Mouse (Mus musculus) adrenal gland, adult 8-10 months (tissue): ENCODE measurements at regions not wholly inside any gene's neighbourhood (a gene's known extent, or its start where the extent isn't known, plus 50 kb on each side); places are given as distances from the start of the nearest gene placed in this dataset.

ENCODE experiments used
- DNase-seq: peaks from one replicate; pipeline ENCODE4 v3.0.0; 2022
- microRNA-seq, 2 experiments: library from miRNA; unstranded; fragments of <30 nt; microRNA quantifications; one replicate each; pipeline ENCODE4 v1.2.0; 2022

DNA sequence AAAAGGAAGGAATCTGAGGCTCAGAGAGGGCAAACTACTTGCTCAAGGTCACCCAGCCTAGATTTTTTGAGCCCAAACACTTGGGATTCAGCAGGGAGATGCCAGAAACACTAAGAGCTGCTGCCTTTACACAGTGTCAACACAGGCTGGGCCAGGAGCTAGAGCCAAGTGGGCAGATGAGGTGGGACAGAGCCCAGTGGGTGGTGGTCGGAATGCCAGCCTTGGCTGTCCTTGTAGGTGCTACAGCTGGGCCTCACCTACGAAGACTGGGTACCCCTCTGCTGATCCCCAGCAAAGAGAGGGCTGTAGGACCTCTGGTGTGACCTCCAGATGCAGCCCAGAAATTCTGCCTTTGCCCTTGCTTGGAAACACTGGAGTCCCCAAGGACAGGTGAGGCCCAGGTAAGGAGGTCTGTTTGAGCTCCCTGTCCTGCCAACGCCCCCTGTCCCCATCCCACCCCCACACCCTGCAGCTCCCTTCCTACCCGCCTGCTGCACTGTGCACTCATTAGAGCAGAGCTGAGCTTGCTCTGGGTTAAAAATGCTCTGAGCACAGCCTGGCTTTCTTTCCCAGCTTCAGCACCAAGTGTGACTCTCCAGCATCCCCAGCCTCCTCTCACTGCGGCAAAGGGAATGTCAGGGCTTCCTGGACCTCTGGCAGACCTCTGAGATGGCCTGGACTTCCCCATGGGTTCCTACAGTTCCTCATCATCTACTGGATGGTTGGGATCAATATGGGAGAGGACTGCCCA is 76.2 kb downstream of the Cstad start:
- DNase-seq = no peak

DNA sequence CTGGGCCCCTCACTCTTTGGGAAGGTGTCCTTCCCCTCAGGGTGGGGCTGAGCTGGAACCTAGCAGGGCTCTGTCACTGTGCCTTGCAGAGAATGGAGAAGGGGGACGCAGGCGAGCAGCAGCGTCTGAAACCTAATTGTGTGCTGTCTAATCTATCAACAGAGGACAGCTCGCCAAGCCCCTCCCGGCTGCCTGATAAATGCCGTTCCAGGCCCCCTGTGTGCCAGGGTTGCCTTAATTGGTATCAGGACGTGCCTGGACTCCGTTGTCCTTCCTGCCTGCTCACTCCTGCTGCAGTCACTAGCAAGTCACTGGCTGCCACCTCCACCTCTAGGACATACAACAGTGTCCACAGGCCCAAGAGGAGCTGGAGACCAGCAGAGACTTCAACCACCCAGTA is 72.6 kb downstream of the Cstad start:
- no peak for DNase-seq

DNA sequence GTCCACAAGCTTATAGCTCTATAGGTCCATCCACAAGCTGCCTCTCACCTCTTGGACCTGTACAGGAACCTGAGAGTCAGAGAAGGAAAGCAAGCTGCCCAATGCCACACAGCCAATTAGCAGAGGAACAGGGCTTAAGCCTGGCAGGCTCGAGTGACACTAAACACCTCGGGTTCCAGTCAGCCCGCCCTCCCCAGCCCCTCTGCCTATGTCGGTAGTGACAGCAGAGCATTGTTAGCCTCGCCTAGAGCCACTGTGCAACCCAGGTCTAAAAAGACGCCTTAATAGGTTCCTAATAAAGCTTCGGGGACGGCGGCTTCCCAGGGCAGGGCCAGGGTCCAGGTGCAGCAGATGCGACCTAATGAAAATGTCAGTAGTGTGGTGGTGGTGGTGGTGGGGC is 66.3 kb downstream of the Cstad start:
- DNase-seq = no peak

DNA sequence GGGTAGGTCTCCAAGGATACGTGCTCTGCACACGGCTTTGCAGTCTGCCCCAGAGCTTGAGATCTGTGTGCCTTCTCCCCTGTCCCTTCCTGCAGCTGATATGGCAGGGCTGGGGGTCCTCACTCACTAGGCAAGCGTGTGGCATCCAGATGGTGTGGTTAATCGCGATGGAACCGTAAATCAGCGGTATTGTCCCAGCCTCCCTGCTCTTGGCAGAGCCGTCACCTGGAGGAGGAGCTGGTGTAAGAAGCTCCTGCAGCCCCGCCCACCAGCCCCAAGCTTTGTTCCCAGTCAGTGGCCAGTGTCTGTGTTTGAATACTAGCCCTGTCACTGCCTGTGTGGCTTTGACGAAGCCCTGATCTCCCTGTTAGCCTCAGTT is 65.8 kb downstream of the Cstad start:
- no peak for DNase-seq

DNA sequence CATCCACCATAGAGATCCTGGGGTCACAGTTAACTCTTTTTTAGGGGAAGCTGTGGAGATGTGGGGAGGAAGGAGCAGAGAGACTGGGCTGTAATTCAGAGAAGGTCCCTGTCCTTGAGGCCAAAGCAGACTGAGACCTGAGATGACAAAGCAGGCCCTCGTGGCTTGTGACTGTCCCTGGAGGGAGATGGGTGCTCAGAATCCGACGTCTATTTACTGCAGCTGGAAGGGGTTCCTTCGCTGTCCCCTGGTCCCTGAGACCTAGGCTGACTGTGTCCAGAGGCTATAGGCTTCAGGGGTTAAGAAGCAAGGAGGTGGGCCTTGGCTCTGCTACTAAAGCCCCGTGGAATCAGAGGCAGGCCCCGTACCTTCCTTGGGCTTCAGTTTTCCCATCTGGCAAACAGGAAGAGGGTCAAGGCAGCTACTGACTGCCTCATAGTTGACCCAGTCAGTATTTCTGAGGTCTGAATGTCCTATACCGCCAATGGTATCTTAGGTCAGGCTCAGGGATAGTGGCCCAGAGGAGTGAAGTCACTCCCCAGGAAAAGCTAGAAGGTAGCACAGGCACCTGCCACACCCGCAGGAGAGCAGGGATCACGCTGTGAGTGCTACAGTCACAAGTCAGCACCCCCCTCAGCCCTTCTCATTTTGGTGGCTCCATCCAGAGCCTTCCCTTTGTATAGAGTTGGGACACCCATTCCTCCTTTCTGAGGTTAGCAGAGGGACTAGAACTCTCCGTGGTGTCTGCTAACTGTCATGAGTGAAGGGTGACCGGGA is 65.2 kb downstream of the Cstad start:
- no peak for DNase-seq

DNA sequence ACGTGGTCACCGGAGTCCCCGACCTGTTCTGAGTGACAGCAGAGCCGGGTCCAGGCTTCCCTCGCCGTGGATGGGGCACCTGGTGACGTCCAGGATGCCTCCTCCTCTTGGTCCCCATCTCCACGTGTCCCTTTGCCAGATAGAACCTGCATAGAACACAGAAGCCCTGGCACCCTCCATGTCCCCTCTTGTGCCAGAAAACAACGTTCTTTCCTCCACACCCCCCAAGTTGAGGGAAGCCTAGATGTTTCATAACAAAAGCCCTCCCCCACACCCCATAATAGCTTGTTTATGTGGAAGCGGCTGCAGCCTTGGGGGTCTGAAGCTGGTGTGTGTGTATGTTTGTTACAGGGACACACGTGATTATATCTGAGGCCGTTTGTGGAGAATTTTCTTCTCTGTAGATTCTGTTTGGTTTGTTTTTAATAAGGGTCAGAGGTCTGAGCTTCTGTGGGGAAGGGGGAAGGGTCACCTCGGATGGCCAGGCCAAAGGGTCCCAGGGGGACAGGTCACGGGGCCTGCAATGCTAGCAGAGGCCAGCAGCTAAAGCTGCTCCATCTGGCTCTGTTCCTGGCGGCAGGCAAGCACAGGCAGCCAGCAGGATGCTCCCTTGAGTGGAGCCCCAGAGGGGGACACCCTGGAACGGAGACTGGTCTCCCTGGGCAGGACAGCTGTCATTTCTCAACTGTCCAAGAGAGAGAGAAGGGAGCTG is 64.2 kb downstream of the Cstad start:
- DNase-seq = peak; percentile 67

Small RNAs in the stretch of these regions (microRNA-seq; reads per million reads assigned to microRNA genes)
- gene Mir3089 = 0.50 to 0.70 reads per million in 2 experiments
